Mouse (Mus musculus) urinary bladder, postnatal 10 days (tissue): ENCODE results near the gene Rbbp4.

Source experiments
- DNase-seq: peaks from one replicate; pipeline ENCODE4 v3.0.0; 2022; ENCODE audit warnings: low spot score

The Rbbp4 gene

GRCm38 (mm10) chr4:129351111-129351510 lies 15.9 kb upstream of the Rbbp4 start:
- DNase-seq = no peak

GRCm38 (mm10) chr4:129350644-129351043 lies 15.5 kb upstream of the Rbbp4 start:
- peak; percentile 30 for DNase-seq

- no peak for DNase-seq
Measured at GRCm38 (mm10) chr4:129346481-129347154, 11.4 kb upstream of the Rbbp4 start.

- no peak for DNase-seq
Measured at GRCm38 (mm10) chr4:129342705-129343104, 7.5 kb upstream of the Rbbp4 start.

- no peak for DNase-seq
Measured at GRCm38 (mm10) chr4:129341888-129342287, 6.7 kb upstream of the Rbbp4 start.

GRCm38 (mm10) chr4:129339743-129340142 lies 4.6 kb upstream of the Rbbp4 start:
- DNase-seq = no peak

- DNase-seq = no peak
Measured at GRCm38 (mm10) chr4:129336291-129336690, 1.1 kb upstream of the Rbbp4 start.

GRCm38 (mm10) chr4:129334677-129335215 lies 424 bp downstream of the Rbbp4 start:
- peak; percentile 27 for DNase-seq

- no peak for DNase-seq
Measured at GRCm38 (mm10) chr4:129332846-129333245, 2.3 kb downstream of the Rbbp4 start.

- no peak for DNase-seq
Measured at GRCm38 (mm10) chr4:129326191-129326590, 9.0 kb downstream of the Rbbp4 start.

GRCm38 (mm10) chr4:129324756-129325155 lies 10.4 kb downstream of the Rbbp4 start:
- DNase-seq = no peak

GRCm38 (mm10) chr4:129323491-129323890 lies 11.7 kb downstream of the Rbbp4 start:
- DNase-seq = no peak

GRCm38 (mm10) chr4:129322042-129322441 lies 13.1 kb downstream of the Rbbp4 start:
- no peak for DNase-seq

- no peak for DNase-seq
Measured at GRCm38 (mm10) chr4:129320876-129321275, 14.3 kb downstream of the Rbbp4 start.

GRCm38 (mm10) chr4:129313886-129314285 lies 21.3 kb downstream of the Rbbp4 start:
- DNase-seq = no peak

GRCm38 (mm10) chr4:129307936-129308335 lies 27.2 kb downstream of the Rbbp4 start:
- no peak for DNase-seq

- DNase-seq = no peak
Measured at GRCm38 (mm10) chr4:129304306-129304705, 30.9 kb downstream of the Rbbp4 start.

GRCm38 (mm10) chr4:129303816-129304215 lies 31.4 kb downstream of the Rbbp4 start:
- DNase-seq = no peak

GRCm38 (mm10) chr4:129303401-129303800 lies 31.8 kb downstream of the Rbbp4 start:
- DNase-seq = no peak

- no peak for DNase-seq
Measured at GRCm38 (mm10) chr4:129299121-129299520, 36.0 kb downstream of the Rbbp4 start.

GRCm38 (mm10) chr4:129297724-129298123 lies 37.4 kb downstream of the Rbbp4 start:
- DNase-seq = no peak

GRCm38 (mm10) chr4:129296066-129296465 lies 39.1 kb downstream of the Rbbp4 start:
- DNase-seq = no peak

- no peak for DNase-seq
Measured at GRCm38 (mm10) chr4:129295188-129295587, 40.0 kb downstream of the Rbbp4 start.

GRCm38 (mm10) chr4:129293702-129294101 lies 41.5 kb downstream of the Rbbp4 start:
- DNase-seq = no peak
